Mouse (Mus musculus) liver, postnatal 0 days (tissue): ENCODE measurements around the gene Gm45208.

Experiments used
- CTCF ChIP-seq: sonication (generic); IDR thresholded peaks from 2 replicates; pipeline ENCODE4 v1.5.1; 2016; ENCODE audit warnings: antibody characterized with exemption, low read depth
- EP300 ChIP-seq: IDR thresholded peaks from 2 replicates; pipeline ENCODE4 v1.6.1; 2016; ENCODE audit warnings: antibody characterized with exemption, low read depth, mild to moderate bottlenecking

GRCm38 (mm10) chrX:7739336-7740081 is 17.5 kb downstream of the Gm45208 start:
- TF ChIP-seq EP300 (no peak), CTCF (no peak)
